Mouse (Mus musculus): ENCODE measurements around the gene Tesk1. TPM values are rescaled to one million over a fixed set of nuclear protein-coding genes. Genes with fewer than 3 reads are reported as not detected.

Tesk1 gene
- polyA plus RNA-seq, 1 experiment, result 59.0 TPM

- no peak for TF ChIP-seq POLR2A (IDR thresholded peaks at IDR 0.05; ENCODE audit: low read depth, low read length)
- no peak for TF ChIP-seq CTCF (conservative IDR thresholded peaks at IDR 0.05; ENCODE audit: insufficient read depth, insufficient read length, low read depth, low read length)
- Histone ChIP-seq H3K27me3 (replicated peaks; ENCODE audit: control insufficient read depth, insufficient read depth, low read length) (no peaks in the 10 kb centered on the region), H3K4me3 (ENCODE audit: insufficient read depth, low read depth, low read length) (no peak overlapping the region), H3K27ac (ENCODE audit: insufficient read depth, low read depth, low read length) (no peak overlapping the region), H3K36me3 (ENCODE audit: control insufficient read depth, insufficient read depth, low read length) (no peaks in the 10 kb centered on the region), H3K4me1 (ENCODE audit: control insufficient read depth, insufficient read depth, low read length) (no peaks in the 10 kb centered on the region)
- no peak for DNase-seq
- WGBS, result 93% methylated on average over 10 of the region's 10 CpGs
Measured at GRCm38 (mm10) chr4:43470301-43470700, 28.6 kb downstream of the Tesk1 start.

GRCm38 (mm10) chr4:43473636-43474035 is 31.9 kb downstream of the Tesk1 start:
- no peak for TF ChIP-seq POLR2A (IDR thresholded peaks at IDR 0.05; ENCODE audit: low read depth, low read length)
- TF ChIP-seq CTCF (conservative IDR thresholded peaks at IDR 0.05; ENCODE audit: insufficient read depth, insufficient read length, low read depth, low read length), result no peak

GRCm38 (mm10) chr4:43476604-43477003 is 34.9 kb downstream of the Tesk1 start:
- H3K4me1 ChIP-seq (ENCODE audit: control insufficient read depth, insufficient read depth, low read length), result no peaks in the 10 kb centered on the region
- no peaks in the 10 kb centered on the region for H3K36me3 ChIP-seq (ENCODE audit: control insufficient read depth, insufficient read depth, low read length)
- no peak; the same call in 1 of the 2 replicates for TF ChIP-seq CTCF (conservative IDR thresholded peaks at IDR 0.05; ENCODE audit: insufficient read depth, insufficient read length, low read depth, low read length)
- TF ChIP-seq POLR2A (IDR thresholded peaks at IDR 0.05; ENCODE audit: low read depth, low read length), result no peak
- no peak overlapping the region for H3K27ac ChIP-seq (ENCODE audit: insufficient read depth, low read depth, low read length)
- WGBS, result 78% methylated on average over 6 of the region's 6 CpGs
- DNase-seq, result peak; percentile 55
- H3K4me3 ChIP-seq (ENCODE audit: insufficient read depth, low read depth, low read length), result no peak overlapping the region
- no peaks in the 10 kb centered on the region for H3K27me3 ChIP-seq (replicated peaks; ENCODE audit: control insufficient read depth, insufficient read depth, low read length)

More at GRCm38 (mm10) chr4:43473636-43474035, 31.9 kb downstream of the Tesk1 start:
- H3K4me1 ChIP-seq (ENCODE audit: control insufficient read depth, insufficient read depth, low read length), result no peaks in the 10 kb centered on the region
- no peaks in the 10 kb centered on the region for H3K36me3 ChIP-seq (ENCODE audit: control insufficient read depth, insufficient read depth, low read length)
- DNase-seq, result no peak
- H3K27ac ChIP-seq (ENCODE audit: insufficient read depth, low read depth, low read length), result no peak overlapping the region
- WGBS, result 61% methylated on average over 1 of the region's 1 CpGs
- no peak overlapping the region for H3K4me3 ChIP-seq (ENCODE audit: insufficient read depth, low read depth, low read length)
- no peaks in the 10 kb centered on the region for H3K27me3 ChIP-seq (replicated peaks; ENCODE audit: control insufficient read depth, insufficient read depth, low read length)

- TF ChIP-seq CTCF (conservative IDR thresholded peaks at IDR 0.05; ENCODE audit: insufficient read depth, insufficient read length, low read depth, low read length), result peak; percentile 62
- no peak for TF ChIP-seq POLR2A (IDR thresholded peaks at IDR 0.05; ENCODE audit: low read depth, low read length)
- 18% methylated on average over 11 of the region's 11 CpGs for WGBS
Measured at GRCm38 (mm10) chr4:43477857-43478533, 36.3 kb downstream of the Tesk1 start.

GRCm38 (mm10) chr4:43478534-43478858 is 36.8 kb downstream of the Tesk1 start:
- H3K27ac ChIP-seq (ENCODE audit: insufficient read depth, low read depth, low read length), result no peak overlapping the region
- no peaks in the 10 kb centered on the region for H3K27me3 ChIP-seq (replicated peaks; ENCODE audit: control insufficient read depth, insufficient read depth, low read length)
- 37% methylated on average over 8 of the region's 8 CpGs for WGBS
- DNase-seq, result no peak
- H3K4me1 ChIP-seq (ENCODE audit: control insufficient read depth, insufficient read depth, low read length), result no peaks in the 10 kb centered on the region
- peak overlapping the region; percentile 27 for H3K4me3 ChIP-seq (ENCODE audit: insufficient read depth, low read depth, low read length)
- TF ChIP-seq CTCF (conservative IDR thresholded peaks at IDR 0.05; ENCODE audit: insufficient read depth, insufficient read length, low read depth, low read length) (no peak), POLR2A (IDR thresholded peaks at IDR 0.05; ENCODE audit: low read depth, low read length) (no peak)
- H3K36me3 ChIP-seq (ENCODE audit: control insufficient read depth, insufficient read depth, low read length), result no peaks in the 10 kb centered on the region

More at GRCm38 (mm10) chr4:43477857-43478533, 36.3 kb downstream of the Tesk1 start:
- Histone ChIP-seq H3K36me3 (ENCODE audit: control insufficient read depth, insufficient read depth, low read length) (no peaks in the 10 kb centered on the region), H3K4me1 (ENCODE audit: control insufficient read depth, insufficient read depth, low read length) (no peaks in the 10 kb centered on the region), H3K27me3 (replicated peaks; ENCODE audit: control insufficient read depth, insufficient read depth, low read length) (no peaks in the 10 kb centered on the region), H3K27ac (ENCODE audit: insufficient read depth, low read depth, low read length) (no peak overlapping the region), H3K4me3 (ENCODE audit: insufficient read depth, low read depth, low read length) (peak overlapping the region; percentile 27)
- peak; percentile 93 for DNase-seq

- Histone ChIP-seq H3K36me3 (ENCODE audit: control insufficient read depth, insufficient read depth, low read length) (no peaks in the 10 kb centered on the region), H3K27me3 (replicated peaks; ENCODE audit: control insufficient read depth, insufficient read depth, low read length) (no peaks in the 10 kb centered on the region), H3K4me3 (ENCODE audit: insufficient read depth, low read depth, low read length) (peak overlapping the region; percentile 4; the same call in 1 of the 2 replicates), H3K4me1 (ENCODE audit: control insufficient read depth, insufficient read depth, low read length) (no peaks in the 10 kb centered on the region), H3K27ac (ENCODE audit: insufficient read depth, low read depth, low read length) (no peak overlapping the region)
- TF ChIP-seq POLR2A (IDR thresholded peaks at IDR 0.05; ENCODE audit: low read depth, low read length) (no peak), CTCF (conservative IDR thresholded peaks at IDR 0.05; ENCODE audit: insufficient read depth, insufficient read length, low read depth, low read length) (peak; percentile 34; the same call in 1 of the 2 replicates)
- WGBS, result 54% methylated on average over 24 of the region's 24 CpGs
- peak; percentile 61 for DNase-seq
Measured at GRCm38 (mm10) chr4:43478906-43479832, 37.4 kb downstream of the Tesk1 start.

GRCm38 (mm10) chr4:43480985-43481384 is 39.2 kb downstream of the Tesk1 start:
- Histone ChIP-seq H3K27me3 (replicated peaks; ENCODE audit: control insufficient read depth, insufficient read depth, low read length) (no peaks in the 10 kb centered on the region), H3K36me3 (ENCODE audit: control insufficient read depth, insufficient read depth, low read length) (no peaks in the 10 kb centered on the region), H3K4me1 (ENCODE audit: control insufficient read depth, insufficient read depth, low read length) (no peaks in the 10 kb centered on the region), H3K27ac (ENCODE audit: insufficient read depth, low read depth, low read length) (no peak overlapping the region), H3K4me3 (ENCODE audit: insufficient read depth, low read depth, low read length) (no peak overlapping the region)
- TF ChIP-seq CTCF (conservative IDR thresholded peaks at IDR 0.05; ENCODE audit: insufficient read depth, insufficient read length, low read depth, low read length) (no peak), POLR2A (IDR thresholded peaks at IDR 0.05; ENCODE audit: low read depth, low read length) (no peak)
- peak; percentile 42 for DNase-seq
- 78% methylated on average over 5 of the region's 5 CpGs for WGBS

All from kidney, adult 2 months (tissue).